Mouse (Mus musculus): ENCODE measurements around the gene Bcor. TPM values are rescaled to one million over a fixed set of nuclear protein-coding genes. Genes with fewer than 3 reads are reported as not detected.

Bcor gene
- polyA plus RNA-seq, 1 experiment from 2014 or later = 26.3 TPM

- Histone ChIP-seq H3K36me3 (no peaks in the 10 kb centered on the region), H3K4me3 (no peak overlapping the region), H3K4me1 (peaks cover 97% of the 10 kb centered on the region), H3K9ac (replicated peaks) (no peak overlapping the region), H3K4me2 (replicated peaks) (no peak overlapping the region), H3K9me3 (no peaks in the 10 kb centered on the region), H3K27ac (replicated peaks) (no peak overlapping the region), H3K27me3 (peaks cover 89% of the 10 kb centered on the region)
- no peak for ATAC-seq (ENCODE audit: low FRiP score, low read depth)
- WGBS = 45% methylated on average over 9 of the region's 9 CpGs
Observed at GRCm38 (mm10) chrX:12065782-12066181, 94.4 kb downstream of the Bcor start.

GRCm38 (mm10) chrX:12062932-12063260 lies 97.3 kb downstream of the Bcor start:
- Histone ChIP-seq H3K36me3 (peaks cover 10% of the 10 kb centered on the region), H3K9me3 (no peaks in the 10 kb centered on the region), H3K4me3 (no peak overlapping the region), H3K27ac (replicated peaks) (peak overlapping the region; percentile 72), H3K4me1 (peaks cover 72% of the 10 kb centered on the region), H3K27me3 (peaks cover 64% of the 10 kb centered on the region), H3K9ac (replicated peaks) (0 out of 2 replicates have a peak overlapping the region, but pooled peaks have one; percentile 15), H3K4me2 (replicated peaks) (peak overlapping the region; percentile 34)
- 25% methylated on average over 6 of the region's 6 CpGs for WGBS
- ATAC-seq (ENCODE audit: low FRiP score, low read depth) = peak; percentile 55; the same call in 1 of the 2 replicates

GRCm38 (mm10) chrX:12062121-12062931 lies 97.8 kb downstream of the Bcor start:
- Histone ChIP-seq H3K4me1 (peaks cover 66% of the 10 kb centered on the region), H3K27me3 (peaks cover 59% of the 10 kb centered on the region), H3K4me2 (replicated peaks) (peak overlapping the region; percentile 34), H3K9ac (replicated peaks) (no peak overlapping the region), H3K4me3 (no peak overlapping the region), H3K9me3 (no peaks in the 10 kb centered on the region), H3K36me3 (peaks cover 16% of the 10 kb centered on the region), H3K27ac (replicated peaks) (peak overlapping the region; percentile 72)
- ATAC-seq (ENCODE audit: low FRiP score, low read depth) = peak; percentile 13
- WGBS = 8% methylated on average over 24 of the region's 24 CpGs

GRCm38 (mm10) chrX:12060848-12061247 lies 99.3 kb downstream of the Bcor start:
- H3K27ac ChIP-seq (replicated peaks) = no peak overlapping the region; the same call in 1 of the 2 replicates
- 64% methylated on average over 3 of the region's 3 CpGs for WGBS
- peaks cover 51% of the 10 kb centered on the region for H3K4me1 ChIP-seq
- H3K27me3 ChIP-seq = peaks cover 45% of the 10 kb centered on the region
- H3K4me2 ChIP-seq (replicated peaks) = no peak overlapping the region
- H3K4me3 ChIP-seq = no peak overlapping the region
- H3K9me3 ChIP-seq = no peaks in the 10 kb centered on the region
- ATAC-seq (ENCODE audit: low FRiP score, low read depth) = no peak
- H3K9ac ChIP-seq (replicated peaks) = no peak overlapping the region
- H3K36me3 ChIP-seq = peaks cover 23% of the 10 kb centered on the region

GRCm38 (mm10) chrX:12057210-12057609 lies 102.9 kb downstream of the Bcor start:
- Histone ChIP-seq H3K9ac (replicated peaks) (no peak overlapping the region), H3K9me3 (no peaks in the 10 kb centered on the region), H3K4me3 (no peak overlapping the region), H3K27me3 (peaks cover 11% of the 10 kb centered on the region), H3K4me2 (replicated peaks) (no peak overlapping the region), H3K27ac (replicated peaks) (no peak overlapping the region), H3K36me3 (peaks cover 33% of the 10 kb centered on the region), H3K4me1 (peaks cover 17% of the 10 kb centered on the region)
- no peak for ATAC-seq (ENCODE audit: low FRiP score, low read depth)
- 98% methylated on average over 11 of the region's 11 CpGs for WGBS

- 0 out of 2 replicates have a peak, but pooled peaks cover under 1% of the 10 kb centered on the region for H3K4me1 ChIP-seq
- H3K9ac ChIP-seq (replicated peaks) = no peak overlapping the region
- H3K4me3 ChIP-seq = no peak overlapping the region
- H3K27me3 ChIP-seq = peaks cover 5% of the 10 kb centered on the region; the same call in 1 of the 2 replicates
- H3K9me3 ChIP-seq = no peaks in the 10 kb centered on the region
- 82% methylated on average over 9 of the region's 9 CpGs for WGBS
- peaks cover 34% of the 10 kb centered on the region for H3K36me3 ChIP-seq
- no peak overlapping the region for H3K4me2 ChIP-seq (replicated peaks)
- ATAC-seq (ENCODE audit: low FRiP score, low read depth) = no peak
- no peak overlapping the region for H3K27ac ChIP-seq (replicated peaks)
Observed at GRCm38 (mm10) chrX:12053315-12053914, 106.7 kb downstream of the Bcor start.

GRCm38 (mm10) chrX:12052651-12053050 lies 107.5 kb downstream of the Bcor start:
- ATAC-seq (ENCODE audit: low FRiP score, low read depth) = no peak
- 100% methylated on average over 1 of the region's 1 CpGs for WGBS
- peaks cover 8% of the 10 kb centered on the region for H3K4me1 ChIP-seq
- peaks cover 29% of the 10 kb centered on the region for H3K36me3 ChIP-seq
- no peak overlapping the region for H3K27ac ChIP-seq (replicated peaks)
- H3K4me3 ChIP-seq = no peak overlapping the region
- no peak overlapping the region for H3K4me2 ChIP-seq (replicated peaks)
- H3K9me3 ChIP-seq = no peaks in the 10 kb centered on the region
- H3K27me3 ChIP-seq = peaks cover 10% of the 10 kb centered on the region; the same call in 1 of the 2 replicates
- H3K9ac ChIP-seq (replicated peaks) = no peak overlapping the region

GRCm38 (mm10) chrX:12048721-12049120 lies 111.4 kb downstream of the Bcor start:
- no peak overlapping the region for H3K4me3 ChIP-seq
- peaks cover 27% of the 10 kb centered on the region for H3K27me3 ChIP-seq
- no peaks in the 10 kb centered on the region for H3K9me3 ChIP-seq
- no peak overlapping the region for H3K27ac ChIP-seq (replicated peaks)
- peaks cover 12% of the 10 kb centered on the region for H3K4me1 ChIP-seq
- H3K9ac ChIP-seq (replicated peaks) = no peak overlapping the region
- WGBS = 63% methylated on average over 11 of the region's 11 CpGs
- H3K36me3 ChIP-seq = peaks cover 22% of the 10 kb centered on the region
- no peak overlapping the region for H3K4me2 ChIP-seq (replicated peaks)
- ATAC-seq (ENCODE audit: low FRiP score, low read depth) = no peak

GRCm38 (mm10) chrX:12048166-12048565 lies 112.0 kb downstream of the Bcor start:
- 0 out of 2 replicates have a peak overlapping the region, but pooled peaks have one; percentile 30 for H3K27ac ChIP-seq (replicated peaks)
- H3K4me1 ChIP-seq = peaks cover 15% of the 10 kb centered on the region

GRCm38 (mm10) chrX:12047223-12047911 lies 112.8 kb downstream of the Bcor start:
- 24% methylated on average over 16 of the region's 16 CpGs for WGBS
- H3K27ac ChIP-seq (replicated peaks) = no peak overlapping the region
- peak; percentile 56; the same call in 1 of the 2 replicates for ATAC-seq (ENCODE audit: low FRiP score, low read depth)
- no peak overlapping the region for H3K4me2 ChIP-seq (replicated peaks)
- peaks cover 16% of the 10 kb centered on the region for H3K4me1 ChIP-seq
- H3K36me3 ChIP-seq = peaks cover 21% of the 10 kb centered on the region; the same call in 1 of the 2 replicates
- H3K9me3 ChIP-seq = no peaks in the 10 kb centered on the region
- H3K27me3 ChIP-seq = peaks cover 27% of the 10 kb centered on the region
- no peak overlapping the region for H3K4me3 ChIP-seq
- H3K9ac ChIP-seq (replicated peaks) = no peak overlapping the region

More at GRCm38 (mm10) chrX:12048166-12048565, 112.0 kb downstream of the Bcor start:
- 41% methylated on average over 9 of the region's 9 CpGs for WGBS
- Histone ChIP-seq H3K4me2 (replicated peaks) (no peak overlapping the region), H3K27me3 (peaks cover 27% of the 10 kb centered on the region), H3K36me3 (peaks cover 21% of the 10 kb centered on the region; the same call in 1 of the 2 replicates), H3K9me3 (no peaks in the 10 kb centered on the region), H3K4me3 (no peak overlapping the region), H3K9ac (replicated peaks) (no peak overlapping the region)
- no peak for ATAC-seq (ENCODE audit: low FRiP score, low read depth)

GRCm38 (mm10) chrX:12046676-12047075 lies 113.5 kb downstream of the Bcor start:
- Histone ChIP-seq H3K4me3 (no peak overlapping the region), H3K27me3 (peaks cover 27% of the 10 kb centered on the region), H3K4me1 (peaks cover 16% of the 10 kb centered on the region), H3K9me3 (no peaks in the 10 kb centered on the region), H3K9ac (replicated peaks) (no peak overlapping the region), H3K36me3 (peaks cover 25% of the 10 kb centered on the region), H3K4me2 (replicated peaks) (no peak overlapping the region), H3K27ac (replicated peaks) (no peak overlapping the region)
- 41% methylated on average over 13 of the region's 13 CpGs for WGBS
- no peak for ATAC-seq (ENCODE audit: low FRiP score, low read depth)

- ATAC-seq (ENCODE audit: low FRiP score, low read depth) = peak; percentile 38; the same call in 1 of the 2 replicates
- Histone ChIP-seq H3K36me3 (peaks cover 52% of the 10 kb centered on the region), H3K4me2 (replicated peaks) (no peak overlapping the region), H3K9ac (replicated peaks) (no peak overlapping the region), H3K9me3 (no peaks in the 10 kb centered on the region), H3K27ac (replicated peaks) (no peak overlapping the region), H3K4me1 (peaks cover 15% of the 10 kb centered on the region), H3K27me3 (peaks cover 22% of the 10 kb centered on the region), H3K4me3 (no peak overlapping the region)
- WGBS = 70% methylated on average over 14 of the region's 14 CpGs
Observed at GRCm38 (mm10) chrX:12043352-12043751, 116.8 kb downstream of the Bcor start.

All from midbrain, embryonic 12.5 days (tissue).